Mouse (Mus musculus) heart, adult 9 months (tissue): ENCODE measurements around the gene Med19.
A peak's percentile ranks its signal among the peaks of the same experiment; 100 is the strongest.
"Not testable (repeated sequence)": the region's sequence is repeated elsewhere in the genome, so short reads cannot be mapped to it uniquely, and the experiment has no call there.

ENCODE experiments used
- DNase-seq, 2 experiments: peaks; one replicate each; pipeline ENCODE4 v3.0.0; 2022; ENCODE audit warnings: low spot score in 2 of 2

The Med19 gene

DNA sequence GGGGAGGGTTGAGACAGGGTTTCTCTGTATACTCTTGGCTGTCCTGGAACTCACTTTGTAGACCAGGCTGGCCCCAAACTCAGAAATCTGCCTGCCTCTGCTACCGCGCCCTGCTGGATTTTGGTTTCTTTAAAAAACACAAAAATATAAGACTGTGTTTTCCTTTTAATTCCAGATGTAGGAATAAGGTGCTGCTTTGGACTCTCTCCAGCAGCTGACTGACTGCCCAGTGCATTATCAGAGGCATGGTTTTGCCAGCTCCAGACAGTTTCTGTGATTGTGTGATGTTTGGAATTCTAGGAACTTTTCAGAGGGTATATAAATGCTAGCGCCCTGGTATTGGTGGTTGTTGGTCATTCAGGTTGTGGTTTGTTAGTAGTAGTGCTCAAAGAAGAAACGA, 39.2 kb downstream of the Med19 start:
- DNase-seq, result no peak

- DNase-seq, result no peak
Measured at GRCm38 (mm10) chr2:84720718-84721117, 42.5 kb downstream of the Med19 start.

- DNase-seq, result no peak
Measured at GRCm38 (mm10) chr2:84721182-84721581, 43.0 kb downstream of the Med19 start.

GRCm38 (mm10) chr2:84723856-84724255, 45.7 kb downstream of the Med19 start:
- no peak for DNase-seq

- no peak for DNase-seq
Measured at GRCm38 (mm10) chr2:84725770-84726169, 47.6 kb downstream of the Med19 start.

DNA sequence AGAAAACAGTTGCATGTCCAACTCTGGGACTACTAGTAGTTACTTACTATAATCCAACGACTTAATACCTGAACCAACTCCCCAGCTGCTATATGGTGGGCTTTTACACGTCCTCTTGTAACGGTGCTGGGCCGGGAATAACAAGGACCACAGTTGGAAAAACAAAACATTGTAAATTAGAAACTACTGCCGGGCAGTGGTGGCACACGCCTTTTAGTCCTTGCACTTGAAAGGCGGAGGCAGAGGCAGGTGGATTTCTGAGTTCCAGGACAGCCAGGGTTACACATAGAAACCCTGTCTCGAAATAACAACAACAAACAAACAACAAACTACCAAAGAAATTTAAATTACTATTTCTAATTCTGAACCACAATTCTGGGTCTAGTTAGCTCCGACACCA, 48.5 kb downstream of the Med19 start:
- DNase-seq, result no peak

GRCm38 (mm10) chr2:84727172-84727858, 49.1 kb downstream of the Med19 start, which contains the start of gene Clp1:
TSS of gene Clp1 (minus strand) at chr2:84727350.
- DNase-seq, result peak; percentile 95 to 97

DNA sequence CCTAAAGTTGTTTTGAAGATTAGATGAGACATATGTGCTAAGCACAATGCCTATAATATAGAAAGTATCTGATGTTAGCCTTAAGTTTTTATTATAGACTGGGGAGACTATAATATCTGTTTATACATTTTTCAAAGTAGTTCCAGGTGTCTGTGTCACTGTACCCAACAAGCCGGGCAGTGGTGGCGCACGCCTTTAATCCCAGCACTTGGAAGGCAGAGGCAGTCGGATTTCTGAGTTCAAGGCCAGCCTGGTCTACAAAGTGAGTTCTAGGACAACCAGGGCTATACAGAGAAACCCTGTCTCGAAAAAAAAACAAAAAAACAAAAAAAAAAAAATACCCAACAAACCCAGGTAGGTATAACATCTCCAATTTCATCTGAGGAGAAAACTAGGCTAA, 50.0 kb downstream of the Med19 start:
- DNase-seq, result not testable (repeated sequence)

- no peak for DNase-seq
Measured at GRCm38 (mm10) chr2:84731206-84731605, 53.0 kb downstream of the Med19 start.

DNA sequence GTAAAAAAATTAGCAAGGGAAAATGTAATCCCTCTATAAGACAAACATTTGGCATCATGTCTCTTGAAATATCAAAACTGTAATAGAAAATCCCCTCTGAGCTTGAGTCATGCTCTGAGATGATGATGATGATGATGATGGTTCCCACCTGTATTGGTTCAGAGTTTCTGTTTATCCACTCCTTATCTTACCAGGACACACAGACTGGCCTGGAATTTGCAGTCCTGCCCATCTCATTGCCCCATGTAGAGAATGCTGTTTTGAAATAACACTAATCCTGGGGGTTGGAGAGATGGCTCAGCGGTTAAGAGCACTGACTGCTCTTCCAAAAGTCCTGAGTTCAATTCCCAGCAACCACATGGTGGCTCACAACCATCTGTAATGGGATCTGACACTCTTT, 54.2 kb downstream of the Med19 start:
- DNase-seq, result no peak

DNA sequence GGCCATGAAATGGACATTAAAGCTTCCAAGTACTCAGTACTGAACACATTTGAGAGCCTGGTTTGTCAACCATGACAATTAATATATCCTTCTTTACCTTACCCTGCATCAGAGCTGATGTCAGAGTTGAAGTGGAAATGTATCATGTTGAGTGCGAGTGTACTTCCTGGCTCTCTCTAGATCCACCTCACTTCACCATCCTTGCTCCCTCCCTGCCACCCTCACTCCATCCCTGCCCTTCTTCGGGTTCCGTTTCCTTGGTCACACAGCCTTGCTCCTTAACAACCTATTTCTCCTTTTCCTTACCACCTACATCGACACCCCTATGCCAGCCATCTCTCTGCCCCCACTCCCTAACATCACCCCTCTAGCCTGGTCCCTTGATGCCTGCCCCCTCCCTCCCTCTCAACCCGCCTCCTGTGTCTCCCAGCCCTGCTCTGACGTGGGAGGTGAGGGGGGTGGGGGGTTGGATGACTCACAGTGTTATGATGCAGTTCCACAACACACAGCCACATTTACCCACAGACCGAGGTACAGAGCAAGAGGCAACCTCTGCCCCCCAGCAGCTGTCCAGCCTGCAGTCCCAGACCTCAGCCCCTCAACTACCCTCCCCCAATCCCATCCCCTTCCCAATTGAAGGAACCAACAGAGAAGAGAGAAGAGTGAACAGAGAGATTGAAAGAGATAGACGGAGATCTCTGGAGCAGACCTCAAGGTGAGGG, 55.5 kb downstream of the Med19 start, which contains the start of gene Ypel4:
Ypel4 (plus strand) TSS at position 480 of the 722 bp plus-strand sequence.
- DNase-seq, result no peak

DNA sequence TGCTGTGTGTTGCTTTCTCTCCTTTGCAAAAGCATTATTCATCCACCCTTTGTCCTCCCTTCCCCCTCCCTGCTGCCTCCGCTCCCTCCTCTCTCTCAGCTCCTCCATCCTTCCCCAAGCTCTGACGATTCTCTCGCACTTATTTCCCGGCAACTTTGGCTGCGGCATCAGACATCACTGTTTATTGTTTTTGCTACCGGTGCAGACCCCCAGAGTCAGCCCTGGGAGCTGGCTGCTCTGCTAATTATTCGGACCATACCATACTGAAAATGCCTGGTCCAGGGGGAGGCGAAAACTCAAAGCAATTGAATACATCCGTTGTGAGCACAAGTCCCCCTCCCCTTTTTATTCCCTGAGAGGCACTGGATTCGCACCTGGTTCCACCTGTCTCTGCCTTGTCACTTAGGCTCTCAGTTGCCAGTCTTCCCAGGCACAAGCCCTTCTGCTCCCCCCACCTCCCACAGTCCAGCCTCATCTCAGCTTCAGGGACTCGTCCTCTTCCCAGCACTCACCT, 56.2 kb downstream of the Med19 start:
- no peak for DNase-seq

DNA sequence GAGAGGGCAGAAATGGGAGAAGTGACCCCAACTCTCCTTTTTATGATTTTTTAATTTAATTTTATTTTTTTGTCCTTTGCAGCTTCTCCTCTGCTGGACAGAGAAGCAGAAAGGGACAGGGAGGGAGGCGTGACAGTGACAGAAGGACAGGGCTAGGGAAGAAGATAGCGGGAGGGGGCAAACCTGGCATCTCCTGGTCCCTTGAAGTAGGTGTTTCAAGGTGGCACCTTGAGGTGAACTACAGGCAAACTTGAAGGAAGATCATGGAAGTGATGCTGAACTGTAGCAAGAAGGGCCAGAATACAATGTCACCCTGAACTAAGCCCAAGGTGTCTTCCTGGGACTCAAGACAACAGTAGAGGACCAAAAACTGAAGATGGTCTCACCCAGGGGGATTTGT, 56.7 kb downstream of the Med19 start:
- DNase-seq, result no peak

DNA sequence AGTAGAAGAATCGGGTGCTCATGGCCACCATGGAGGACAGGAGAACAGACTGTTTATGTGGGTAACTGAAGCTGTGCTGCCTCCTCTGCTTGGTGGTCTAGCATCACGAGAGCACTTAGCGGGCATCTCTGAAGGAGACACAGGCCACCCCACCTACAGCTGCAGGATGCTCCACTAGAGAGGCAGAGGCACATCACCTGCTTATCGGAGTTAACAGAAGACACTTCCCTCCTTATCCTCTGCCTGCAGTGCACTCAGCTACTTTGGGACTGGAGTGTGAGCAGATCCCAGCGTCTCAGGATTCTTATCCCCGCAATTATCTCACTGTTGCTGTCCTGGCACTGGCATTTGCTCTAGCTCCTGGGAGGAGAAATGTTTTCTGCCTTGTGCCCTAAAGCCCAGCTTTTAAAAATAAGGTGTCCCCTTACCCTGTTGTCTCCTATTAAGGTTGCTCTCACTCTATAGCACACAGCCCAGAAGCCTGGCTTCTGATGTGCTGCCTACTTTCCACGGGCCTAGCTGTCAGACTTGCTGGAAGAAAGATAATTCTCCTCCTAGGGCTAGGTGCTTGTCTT, 57.2 kb downstream of the Med19 start:
- no peak for DNase-seq

DNA sequence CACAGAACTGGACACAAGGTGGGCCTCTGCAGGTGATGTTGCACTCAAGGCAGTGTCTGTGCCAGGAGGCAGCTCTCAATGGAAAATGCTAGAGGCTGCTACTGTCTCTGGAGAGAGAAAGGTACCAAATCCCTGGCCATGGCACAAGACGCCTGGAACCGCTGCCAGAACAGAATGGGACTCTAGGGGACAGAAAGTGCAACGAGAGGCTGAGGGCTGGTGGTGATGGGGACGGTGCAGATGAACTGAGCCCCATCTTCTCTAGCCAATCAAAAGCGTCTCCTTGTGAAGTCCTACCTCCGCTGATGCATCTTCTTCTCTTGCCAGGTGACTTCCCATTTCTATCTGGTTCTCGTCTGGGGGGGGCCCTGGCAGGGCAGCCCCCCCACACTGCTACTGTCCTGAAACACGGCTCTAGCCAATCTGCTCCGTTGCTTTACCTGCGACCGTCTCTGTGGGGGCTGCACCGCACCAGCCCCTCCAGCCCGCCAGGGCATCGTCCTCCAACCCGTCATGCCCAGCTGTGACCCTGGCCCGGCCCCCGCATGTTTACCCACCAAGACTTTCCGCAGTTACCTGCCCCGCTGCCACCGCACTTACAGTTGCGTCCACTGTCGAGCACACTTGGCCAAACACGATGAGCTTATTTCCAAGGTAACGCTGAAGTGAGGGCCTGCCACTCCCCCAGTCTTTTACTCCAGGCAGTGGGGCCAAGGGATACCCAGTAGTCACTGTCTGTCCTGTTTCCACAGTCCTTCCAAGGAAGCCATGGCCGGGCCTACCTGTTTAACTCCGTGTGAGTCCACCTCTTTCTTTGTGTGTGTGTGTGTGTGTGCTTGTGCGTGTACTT, 58.3 kb downstream of the Med19 start:
- no peak for DNase-seq

DNA sequence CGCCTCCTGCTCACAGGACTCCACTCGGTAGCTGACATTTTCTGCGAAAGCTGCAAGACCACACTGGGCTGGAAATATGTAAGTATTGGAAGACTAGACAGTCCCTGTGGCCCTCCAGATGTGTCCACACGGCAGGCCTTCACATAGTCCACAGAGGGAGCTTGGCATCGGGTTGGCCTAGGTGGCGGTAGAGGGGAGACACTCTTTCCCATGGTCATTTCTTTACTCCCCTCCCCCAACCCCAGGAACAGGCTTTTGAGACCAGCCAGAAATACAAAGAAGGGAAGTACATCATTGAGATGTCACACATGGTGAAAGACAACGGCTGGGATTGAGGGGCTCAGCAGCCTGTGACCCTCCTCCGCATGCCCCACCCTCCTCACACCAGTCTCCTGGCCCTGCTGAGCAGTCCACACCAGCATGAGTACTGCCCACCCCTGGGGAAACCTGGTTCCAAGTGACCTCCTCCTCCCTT, 59.3 kb downstream of the Med19 start:
- DNase-seq, result no peak
